Mouse (Mus musculus): ENCODE results near the gene P2ry12.

DNA sequence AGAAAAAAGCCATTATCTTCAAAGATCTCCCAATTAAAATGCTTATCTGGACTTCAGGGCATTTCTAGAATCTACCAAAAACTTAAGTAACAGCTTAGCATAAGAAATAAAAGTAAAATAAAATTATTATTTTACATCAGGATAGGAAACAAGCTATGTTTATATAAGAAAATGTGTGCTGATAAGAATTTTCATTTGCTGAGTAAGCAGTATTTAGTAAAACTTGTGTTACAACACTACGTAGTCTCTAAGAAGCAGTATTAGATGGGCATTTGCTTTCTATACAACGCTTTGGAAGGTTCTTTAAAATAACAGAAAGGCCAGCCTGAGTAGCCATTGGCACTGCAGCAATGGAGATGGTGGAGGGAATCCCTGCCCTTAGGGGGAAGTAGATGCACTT, 746 bp upstream of the P2ry12 start:
- TF ChIP-seq EP300 (IDR thresholded peaks at IDR 0.05; ENCODE audit: low read depth) (no peak), CTCF (IDR thresholded peaks at IDR 0.05; ENCODE audit: low read depth) (no peak)
